Mouse (Mus musculus): ENCODE measurements around the gene Rfesd. TPM values are rescaled to one million over a fixed set of nuclear protein-coding genes. Genes with fewer than 3 reads are reported as not detected.

Gene Rfesd
- polyA plus RNA-seq (2014; fragmentation: Nextera tagmentation; extraction: Ambion mirVana): 21.9 and 24.7 TPM in 2 replicates

DNA sequence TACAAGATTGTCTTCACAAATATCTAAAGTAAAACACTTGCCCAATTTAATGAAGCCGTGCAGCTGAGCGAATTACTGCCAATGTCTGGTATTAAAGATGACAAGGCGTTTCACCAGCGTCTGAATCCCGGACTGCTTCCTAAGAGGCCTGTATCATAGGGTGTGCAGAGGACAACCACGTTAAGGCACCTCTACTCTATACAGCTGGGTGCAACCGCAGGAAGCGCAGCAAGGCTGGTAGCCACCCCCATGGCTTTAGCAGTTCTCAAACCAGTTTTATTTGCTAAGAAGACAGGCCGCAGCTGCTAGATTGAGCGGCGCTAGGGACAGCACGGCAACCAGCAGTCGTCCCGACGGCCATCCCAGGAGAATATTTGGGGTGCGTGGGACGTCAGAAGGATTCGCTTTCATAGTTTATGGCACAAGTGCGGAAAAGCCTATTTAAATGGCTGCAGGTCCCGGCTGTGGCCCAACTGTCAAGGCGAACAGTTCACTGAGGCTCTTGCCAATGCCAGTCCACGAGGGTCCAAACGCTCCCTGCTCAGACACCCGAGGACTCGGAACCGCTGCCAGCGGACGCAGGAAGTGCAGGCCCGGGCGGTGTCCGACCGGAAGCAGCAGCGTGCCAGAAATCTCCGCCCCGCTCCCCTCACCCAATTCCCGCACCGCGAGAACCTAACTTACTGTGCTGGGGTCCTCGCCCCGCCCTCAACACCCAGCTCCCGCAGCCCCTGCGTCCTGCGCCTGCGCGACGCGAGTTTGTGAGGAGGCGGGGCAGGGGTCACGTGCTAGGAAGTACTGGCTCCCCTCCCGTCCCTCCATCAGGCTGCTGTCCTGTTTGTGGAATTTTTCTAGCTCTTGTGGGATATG lies at the start of gene Rfesd:
Gene Rfesd (minus strand): TSS at position 746 of the 870 bp plus-strand sequence.
- 1% methylated on average over 50 of the region's 50 CpGs for WGBS
- Histone ChIP-seq H3K4me3 (ENCODE audit: low read depth, low read length) (peak within 1 kb of the TSS; percentile 50), H3K4me1 (ENCODE audit: control insufficient read depth, insufficient read depth, low read length) (peaks cover 4% of the 10 kb centered on the region; the same call in 1 of the 2 replicates), H3K36me3 (ENCODE audit: control insufficient read depth, insufficient read depth, low read length) (no peaks in the 10 kb centered on the region), H3K27ac (ENCODE audit: low read depth, low read length) (peak within 1 kb of the TSS; percentile 38), H3K4me2 (peak within 1 kb of the TSS; percentile 52), H3K27me3 (ENCODE audit: control insufficient read depth, insufficient read depth, low read length) (no peaks in the 10 kb centered on the region), H3K9me3 (ENCODE audit: control insufficient read depth, low read length) (no peaks in the 10 kb centered on the region), H3K9ac (ENCODE audit: low read length) (peak within 1 kb of the TSS; percentile 81)
- ATAC-seq (ENCODE audit: low FRiP score) (peak; percentile 100), DNase-seq (ENCODE audit: low spot score, missing footprints) (peak; percentile 100)

DNA sequence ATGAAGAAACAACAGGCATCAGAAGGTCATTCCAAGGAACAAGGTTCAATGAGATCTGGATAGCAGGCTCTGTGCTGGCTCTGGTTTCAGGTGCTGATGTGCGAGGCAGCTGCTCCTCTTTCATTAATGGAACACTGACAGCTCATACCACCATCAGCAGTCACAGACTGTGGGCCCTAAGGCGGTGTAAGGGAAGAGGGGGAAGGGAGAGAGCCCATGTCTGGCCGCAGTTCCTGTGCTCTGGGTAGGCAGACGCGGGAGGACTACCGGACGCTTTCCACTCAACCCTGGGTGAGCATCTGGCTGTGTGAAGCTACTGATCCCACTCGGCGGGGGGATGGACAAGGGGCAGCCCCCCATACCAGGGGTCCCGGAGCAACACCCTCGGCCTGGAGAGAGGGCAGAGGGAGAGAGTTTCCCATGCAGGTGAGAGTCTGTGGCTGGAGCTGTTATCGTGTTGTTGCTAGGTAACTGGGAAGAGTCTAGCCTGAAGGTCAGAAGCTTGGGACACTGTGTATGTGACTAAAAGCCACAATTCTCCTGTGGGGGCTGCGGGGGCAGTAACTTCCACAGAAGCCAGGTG lies 45.9 kb upstream of the Rfesd start:
- Histone ChIP-seq H3K36me3 (ENCODE audit: control insufficient read depth, insufficient read depth, low read length) (no peaks in the 10 kb centered on the region), H3K9ac (ENCODE audit: low read length) (no peak overlapping the region), H3K27me3 (ENCODE audit: control insufficient read depth, insufficient read depth, low read length) (no peaks in the 10 kb centered on the region), H3K9me3 (ENCODE audit: control insufficient read depth, low read length) (no peaks in the 10 kb centered on the region), H3K27ac (ENCODE audit: low read depth, low read length) (no peak overlapping the region), H3K4me1 (ENCODE audit: control insufficient read depth, insufficient read depth, low read length) (no peaks in the 10 kb centered on the region), H3K4me3 (ENCODE audit: low read depth, low read length) (no peak overlapping the region), H3K4me2 (no peak overlapping the region)
- WGBS: 92% methylated on average over 13 of the region's 13 CpGs
- 0 out of 2 replicates have a peak, but pooled peaks have one; percentile 14 for ATAC-seq (ENCODE audit: low FRiP score)
- no peak for DNase-seq (ENCODE audit: low spot score, missing footprints)

DNA sequence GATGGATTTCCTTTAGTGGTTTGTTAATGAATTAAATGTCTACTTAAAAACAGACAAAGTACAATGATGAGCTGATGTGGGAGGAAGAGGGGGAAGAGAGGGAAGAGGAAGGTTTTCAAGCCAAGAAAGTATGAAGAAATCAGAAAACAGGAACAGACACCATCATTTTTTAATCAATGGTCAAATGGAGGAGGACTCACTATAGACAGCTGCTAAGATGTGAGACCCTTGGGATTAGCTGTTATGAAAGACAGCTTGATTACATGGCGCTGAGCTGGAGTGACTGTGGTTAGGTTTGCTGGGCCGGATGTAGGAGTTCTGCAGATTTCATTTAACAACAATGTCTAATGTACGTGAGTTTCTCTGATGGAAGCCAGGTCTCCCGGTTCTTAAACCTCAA lies 45.0 kb upstream of the Rfesd start:
- Histone ChIP-seq H3K4me3 (ENCODE audit: low read depth, low read length) (no peak overlapping the region), H3K4me1 (ENCODE audit: control insufficient read depth, insufficient read depth, low read length) (no peaks in the 10 kb centered on the region), H3K36me3 (ENCODE audit: control insufficient read depth, insufficient read depth, low read length) (no peaks in the 10 kb centered on the region), H3K9ac (ENCODE audit: low read length) (no peak overlapping the region), H3K9me3 (ENCODE audit: control insufficient read depth, low read length) (no peaks in the 10 kb centered on the region), H3K27ac (ENCODE audit: low read depth, low read length) (no peak overlapping the region), H3K4me2 (no peak overlapping the region), H3K27me3 (ENCODE audit: control insufficient read depth, insufficient read depth, low read length) (no peaks in the 10 kb centered on the region)
- no peak for ATAC-seq (ENCODE audit: low FRiP score)
- no peak for DNase-seq (ENCODE audit: low spot score, missing footprints)
- WGBS: 94% methylated on average over 4 of the region's 4 CpGs

DNA sequence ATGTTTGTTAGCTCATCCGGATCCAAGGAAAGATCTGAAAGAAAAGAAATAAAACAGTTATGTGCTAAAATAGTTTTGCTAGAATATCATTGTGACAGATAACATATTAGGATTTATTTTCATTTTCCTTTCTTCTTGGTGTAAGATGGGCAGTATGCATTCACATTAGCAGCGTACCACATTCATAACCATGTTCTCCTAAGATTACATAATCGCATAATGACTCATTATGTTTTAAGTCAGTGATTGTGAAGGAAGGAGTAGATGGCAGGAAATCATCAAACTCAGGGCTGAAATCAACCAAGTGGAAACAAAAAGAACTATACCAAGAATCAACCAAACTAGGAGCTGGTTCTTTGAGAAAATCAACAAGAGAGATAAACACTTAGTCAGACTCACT lies 44.0 kb upstream of the Rfesd start:
- H3K4me1 ChIP-seq (ENCODE audit: control insufficient read depth, insufficient read depth, low read length): no peaks in the 10 kb centered on the region
- H3K9ac ChIP-seq (ENCODE audit: low read length): no peak overlapping the region
- no peaks in the 10 kb centered on the region for H3K9me3 ChIP-seq (ENCODE audit: control insufficient read depth, low read length)
- peaks cover 2% of the 10 kb centered on the region for H3K27me3 ChIP-seq (ENCODE audit: control insufficient read depth, insufficient read depth, low read length)
- DNase-seq (ENCODE audit: low spot score, missing footprints) (no peak), ATAC-seq (ENCODE audit: low FRiP score) (no peak)
- no peaks in the 10 kb centered on the region for H3K36me3 ChIP-seq (ENCODE audit: control insufficient read depth, insufficient read depth, low read length)
- no peak overlapping the region for H3K4me2 ChIP-seq
- H3K27ac ChIP-seq (ENCODE audit: low read depth, low read length): no peak overlapping the region
- 94% methylated on average over 3 of the region's 3 CpGs for WGBS
- H3K4me3 ChIP-seq (ENCODE audit: low read depth, low read length): no peak overlapping the region

DNA sequence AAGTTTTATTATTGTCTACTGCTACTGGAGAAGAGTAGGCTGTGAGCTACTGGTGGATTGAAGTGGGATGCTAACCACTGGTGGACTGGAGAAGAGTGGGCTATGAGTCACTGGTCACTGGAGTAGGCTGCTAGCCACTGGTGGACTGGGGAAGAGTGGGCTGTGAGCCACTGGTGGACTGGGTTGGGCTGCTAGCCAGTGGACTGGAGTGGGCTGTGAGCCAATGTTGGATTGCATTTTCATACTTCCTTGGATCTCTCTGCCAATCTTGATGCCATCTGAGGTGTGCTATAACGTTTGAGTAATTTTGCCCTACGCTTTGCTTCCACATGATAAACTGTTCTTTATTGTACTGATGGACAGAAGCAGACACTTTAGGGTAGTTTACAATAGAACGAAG lies 43.6 kb upstream of the Rfesd start:
- Histone ChIP-seq H3K36me3 (ENCODE audit: control insufficient read depth, insufficient read depth, low read length) (no peaks in the 10 kb centered on the region), H3K27me3 (ENCODE audit: control insufficient read depth, insufficient read depth, low read length) (peaks cover 6% of the 10 kb centered on the region), H3K27ac (ENCODE audit: low read depth, low read length) (no peak overlapping the region), H3K4me2 (no peak overlapping the region), H3K4me1 (ENCODE audit: control insufficient read depth, insufficient read depth, low read length) (no peaks in the 10 kb centered on the region), H3K9me3 (ENCODE audit: control insufficient read depth, low read length) (no peaks in the 10 kb centered on the region), H3K4me3 (ENCODE audit: low read depth, low read length) (no peak overlapping the region), H3K9ac (ENCODE audit: low read length) (no peak overlapping the region)
- DNase-seq (ENCODE audit: low spot score, missing footprints) (no peak), ATAC-seq (ENCODE audit: low FRiP score) (no peak)
- WGBS: 87% methylated on average over 3 of the region's 3 CpGs

DNA sequence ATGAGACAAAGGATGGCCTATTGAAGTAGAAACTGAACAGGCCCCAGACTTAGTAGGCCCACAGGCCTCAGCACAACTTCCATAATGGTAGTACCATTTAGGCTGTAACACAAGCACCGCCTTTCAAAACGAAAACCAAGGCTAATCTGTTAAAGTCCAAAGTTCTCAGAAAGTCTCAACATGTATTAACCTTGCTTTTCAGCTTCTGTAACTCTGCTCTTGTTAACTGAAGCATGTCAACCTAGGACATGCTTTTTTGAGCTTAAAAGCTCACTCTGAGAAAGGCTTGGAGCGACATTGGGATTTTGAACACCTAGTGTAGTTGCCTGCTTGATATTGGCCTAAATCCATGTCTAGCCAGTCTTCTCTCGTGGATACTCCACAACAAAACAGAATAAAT lies 41.1 kb upstream of the Rfesd start:
- DNase-seq (ENCODE audit: low spot score, missing footprints) (no peak), ATAC-seq (ENCODE audit: low FRiP score) (no peak)
- Histone ChIP-seq H3K27ac (ENCODE audit: low read depth, low read length) (no peak overlapping the region), H3K4me3 (ENCODE audit: low read depth, low read length) (no peak overlapping the region), H3K4me2 (no peak overlapping the region), H3K27me3 (ENCODE audit: control insufficient read depth, insufficient read depth, low read length) (peaks cover 26% of the 10 kb centered on the region), H3K36me3 (ENCODE audit: control insufficient read depth, insufficient read depth, low read length) (no peaks in the 10 kb centered on the region), H3K4me1 (ENCODE audit: control insufficient read depth, insufficient read depth, low read length) (peaks cover 2% of the 10 kb centered on the region; the same call in 1 of the 2 replicates), H3K9me3 (ENCODE audit: control insufficient read depth, low read length) (no peaks in the 10 kb centered on the region), H3K9ac (ENCODE audit: low read length) (no peak overlapping the region)
- 91% methylated on average over 4 of the region's 4 CpGs for WGBS

DNA sequence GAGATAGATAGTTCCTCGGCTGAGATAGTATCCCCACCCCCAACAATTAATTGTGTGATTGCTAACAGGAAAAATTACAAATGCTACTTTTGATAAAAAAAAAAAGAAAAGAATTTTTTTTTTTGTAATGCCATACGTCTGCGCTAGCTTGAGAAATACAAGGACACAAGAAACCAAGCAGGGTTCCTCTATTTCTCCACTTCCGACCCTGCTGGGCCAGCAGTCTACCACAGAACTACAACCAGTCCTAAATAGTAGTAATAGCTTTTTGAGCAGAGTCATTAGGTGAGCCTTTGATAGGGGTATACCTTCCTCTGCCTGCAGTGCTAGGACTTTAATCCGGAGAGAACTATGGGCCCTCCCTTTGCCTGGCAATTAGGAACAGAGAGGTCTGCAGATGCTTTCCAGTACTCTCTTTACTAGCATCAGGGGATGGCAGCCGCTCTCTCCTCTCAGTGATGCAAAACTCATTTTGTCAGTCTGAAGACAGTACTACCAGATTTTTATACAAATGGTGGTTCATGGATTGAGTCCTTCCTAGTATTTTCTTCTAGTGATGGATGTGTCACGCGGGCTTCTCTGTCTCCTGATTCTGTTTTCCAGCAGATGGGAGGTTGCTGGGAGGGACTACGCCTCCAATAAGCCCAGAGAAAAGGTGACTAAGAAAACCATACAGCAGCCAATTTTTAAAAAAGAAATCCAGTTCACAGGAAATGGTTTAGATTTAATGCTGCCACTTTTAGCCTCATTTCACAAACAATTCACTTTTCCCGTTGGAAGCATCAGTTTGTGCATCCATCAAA lies 38.9 kb upstream of the Rfesd start:
- Histone ChIP-seq H3K9me3 (ENCODE audit: control insufficient read depth, low read length) (no peaks in the 10 kb centered on the region), H3K27me3 (ENCODE audit: control insufficient read depth, insufficient read depth, low read length) (peaks cover 29% of the 10 kb centered on the region), H3K27ac (ENCODE audit: low read depth, low read length) (no peak overlapping the region), H3K4me1 (ENCODE audit: control insufficient read depth, insufficient read depth, low read length) (peaks cover 2% of the 10 kb centered on the region; the same call in 1 of the 2 replicates), H3K4me3 (ENCODE audit: low read depth, low read length) (no peak overlapping the region), H3K9ac (ENCODE audit: low read length) (no peak overlapping the region), H3K36me3 (ENCODE audit: control insufficient read depth, insufficient read depth, low read length) (no peaks in the 10 kb centered on the region), H3K4me2 (no peak overlapping the region)
- DNase-seq (ENCODE audit: low spot score, missing footprints) (no peak), ATAC-seq (ENCODE audit: low FRiP score) (no peak)
- 71% methylated on average over 10 of the region's 10 CpGs for WGBS

DNA sequence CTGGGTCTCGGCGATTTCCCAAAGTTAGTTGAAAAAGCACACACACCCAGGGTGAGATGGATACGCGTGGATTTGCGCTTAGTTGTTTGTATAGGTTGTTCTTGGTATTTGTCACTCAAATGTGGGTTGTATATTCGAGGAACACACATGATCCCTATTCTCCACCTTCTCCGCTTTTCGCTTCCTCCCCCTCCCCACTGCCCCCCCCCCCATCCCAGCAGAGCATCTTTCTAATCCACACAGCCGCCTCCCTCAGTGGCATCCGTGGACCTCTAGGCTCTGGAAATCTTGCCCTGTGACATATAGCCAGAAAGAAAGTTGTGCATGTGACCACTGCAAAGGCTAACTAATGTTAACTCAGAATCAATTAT lies 38.4 kb upstream of the Rfesd start, which contains the start of gene Gpr150:
Gene Gpr150 (minus strand): TSS at position 101 of the 371 bp plus-strand sequence.
- peaks cover 29% of the 10 kb centered on the region for H3K27me3 ChIP-seq (ENCODE audit: control insufficient read depth, insufficient read depth, low read length)
- H3K9ac ChIP-seq (ENCODE audit: low read length): peak within 1 kb of the TSS; percentile 39
- no peak for DNase-seq (ENCODE audit: low spot score, missing footprints)
- H3K27ac ChIP-seq (ENCODE audit: low read depth, low read length): no peak within 1 kb of the TSS
- H3K36me3 ChIP-seq (ENCODE audit: control insufficient read depth, insufficient read depth, low read length): no peaks in the 10 kb centered on the region
- 8% methylated on average over 10 of the region's 10 CpGs for WGBS
- 0 out of 2 replicates have a peak, but pooled peaks have one; percentile 2 for ATAC-seq (ENCODE audit: low FRiP score)
- peak within 1 kb of the TSS; percentile 52 for H3K4me3 ChIP-seq (ENCODE audit: low read depth, low read length)
- peaks cover 2% of the 10 kb centered on the region; the same call in 1 of the 2 replicates for H3K4me1 ChIP-seq (ENCODE audit: control insufficient read depth, insufficient read depth, low read length)
- H3K4me2 ChIP-seq: peak within 1 kb of the TSS; percentile 99
- H3K9me3 ChIP-seq (ENCODE audit: control insufficient read depth, low read length): no peaks in the 10 kb centered on the region

Measured in midbrain, embryonic 11.5 days (tissue).